Mouse (Mus musculus) ES-CJ7 (cell line): ENCODE data around the gene Rel.
"Not testable (repeated sequence)": the region's sequence is repeated elsewhere in the genome, so short reads cannot be mapped to it uniquely, and the experiment has no call there.

Experiments
- DNase-seq: peaks from one replicate; pipeline ENCODE4 v3.0.0; 2011; ENCODE audit warnings: low read depth, low spot score

Rel gene

GRCm38 (mm10) chr11:23770760-23771506 lies at the start of gene Rel:
Rel (minus strand) TSS chr11:23770970.
- peak; percentile 82 for DNase-seq

GRCm38 (mm10) chr11:23818745-23819144 lies 48.0 kb upstream of the Rel start:
- DNase-seq: no peak

GRCm38 (mm10) chr11:23810741-23811140 lies 40.0 kb upstream of the Rel start:
- no peak for DNase-seq

GRCm38 (mm10) chr11:23805716-23806115 lies 34.9 kb upstream of the Rel start:
- DNase-seq: peak; percentile 31

GRCm38 (mm10) chr11:23803136-23803535 lies 32.4 kb upstream of the Rel start:
- peak; percentile 31 for DNase-seq

GRCm38 (mm10) chr11:23802256-23802655 lies 31.5 kb upstream of the Rel start:
- DNase-seq: peak; percentile 65

- peak; percentile 86 for DNase-seq
Observed at GRCm38 (mm10) chr11:23801851-23802250, 31.1 kb upstream of the Rel start.

- not testable (repeated sequence) for DNase-seq
Observed at GRCm38 (mm10) chr11:23783677-23784076, 12.9 kb upstream of the Rel start.

- no peak for DNase-seq
Observed at GRCm38 (mm10) chr11:23783085-23783484, 12.3 kb upstream of the Rel start.

GRCm38 (mm10) chr11:23782038-23782437 lies 11.3 kb upstream of the Rel start:
- no peak for DNase-seq

GRCm38 (mm10) chr11:23778787-23779201 lies 8.0 kb upstream of the Rel start:
- no peak for DNase-seq

- no peak for DNase-seq
Observed at GRCm38 (mm10) chr11:23772471-23772870, 1.7 kb upstream of the Rel start.

- no peak for DNase-seq
Observed at GRCm38 (mm10) chr11:23771507-23772097, 832 bp upstream of the Rel start.

GRCm38 (mm10) chr11:23770510-23770759 lies 335 bp downstream of the Rel start:
- peak; percentile 69 for DNase-seq

GRCm38 (mm10) chr11:23769686-23770509 lies 872 bp downstream of the Rel start:
- no peak for DNase-seq

GRCm38 (mm10) chr11:23769033-23769432 lies 1.7 kb downstream of the Rel start:
- DNase-seq: no peak

GRCm38 (mm10) chr11:23767928-23768327 lies 2.8 kb downstream of the Rel start:
- DNase-seq: no peak

GRCm38 (mm10) chr11:23767369-23767768 lies 3.4 kb downstream of the Rel start:
- DNase-seq: not testable (repeated sequence)

GRCm38 (mm10) chr11:23762635-23763034 lies 8.1 kb downstream of the Rel start:
- no peak for DNase-seq

- no peak for DNase-seq
Observed at GRCm38 (mm10) chr11:23758218-23758617, 12.6 kb downstream of the Rel start.

GRCm38 (mm10) chr11:23754329-23754728 lies 16.4 kb downstream of the Rel start:
- DNase-seq: no peak

GRCm38 (mm10) chr11:23753136-23753710 lies 17.5 kb downstream of the Rel start:
- no peak for DNase-seq
